Comparison of ENCODE assay signal across 26 mouse cellular contexts in genomic region chr9:35145118-35145517, GRCm38 (mm10). TPM values are rescaled to one million over a fixed set of nuclear protein-coding genes. Genes with fewer than 3 reads are reported as not detected.
A peak's percentile ranks its signal among the peaks of the same experiment; 100 is the strongest.
DNase-seq lines count a peak whose midpoint lies in the region; ATAC-seq and TF ChIP-seq lines count a peak whose summit lies in the region.
"Had no signal": no experiment of that assay in that cellular context is flagged by ENCODE, and none has a peak within 500 bp of the region (broad histone marks: within the 10 kb centered on the region; RNA-seq: fewer than 3 reads in every experiment).

No protein-coding gene starts in this region.

- no peaks in the 10 kb centered on the region for H3K9me3 ChIP-seq in kidney, postnatal 0 days (replicated peaks; ENCODE audit: low read length)
- no peaks in the 10 kb centered on the region for H3K9me3 ChIP-seq in midbrain, embryonic 13.5 days
- no peaks in the 10 kb centered on the region for H3K9me3 ChIP-seq in midbrain, embryonic 16.5 days (replicated peaks; ENCODE audit: control insufficient read depth, low read length, poor library complexity, severe bottlenecking)
- H3K9me3 ChIP-seq in lung, postnatal 0 days (ENCODE audit: low read length) = no peaks in the 10 kb centered on the region
- H3K9me3 ChIP-seq: heart, embryonic 12.5 days; hindbrain, embryonic 10.5 days; intestine, embryonic 15.5 days; midbrain, embryonic 12.5 days; neural tube, embryonic 15.5 days had no signal

- TF ChIP-seq EP300 in lung, postnatal 0 days (IDR thresholded peaks at IDR 0.05) = no peak

- no peak overlapping the region for H3K9ac ChIP-seq in kidney, postnatal 0 days (ENCODE audit: low read depth, low read length)
- H3K9ac ChIP-seq in midbrain, embryonic 13.5 days (replicated peaks) = no peak overlapping the region
- H3K9ac ChIP-seq in midbrain, embryonic 16.5 days (ENCODE audit: low read depth, low read length) = no peak overlapping the region
- H3K9ac ChIP-seq in lung, postnatal 0 days (replicated peaks; ENCODE audit: low read depth) = no peak overlapping the region
- H3K9ac ChIP-seq: forebrain, postnatal 0 days; heart, embryonic 12.5 days; intestine, embryonic 15.5 days; lung, embryonic 14.5 days; midbrain, embryonic 12.5 days; neural tube, embryonic 15.5 days had no signal

- H3K4me2 ChIP-seq in kidney, postnatal 0 days (ENCODE audit: low read length) = no peak overlapping the region
- H3K4me2 ChIP-seq in midbrain, embryonic 13.5 days (replicated peaks) = no peak overlapping the region
- no peak overlapping the region for H3K4me2 ChIP-seq in midbrain, embryonic 16.5 days (ENCODE audit: low read length)
- H3K4me2 ChIP-seq in lung, postnatal 0 days (replicated peaks; ENCODE audit: low read depth, low read length) = no peak overlapping the region
- H3K4me2 ChIP-seq: heart, embryonic 12.5 days; intestine, embryonic 15.5 days; lung, embryonic 14.5 days; midbrain, embryonic 12.5 days; neural tube, embryonic 15.5 days had no signal

- no peak overlapping the region for H3K27ac ChIP-seq in kidney, postnatal 0 days
- no peak overlapping the region for H3K27ac ChIP-seq in midbrain, embryonic 13.5 days
- H3K27ac ChIP-seq in midbrain, embryonic 16.5 days (ENCODE audit: low read length) = no peak overlapping the region
- H3K27ac ChIP-seq in lung, postnatal 0 days (ENCODE audit: low read length) = no peak overlapping the region
- H3K27ac ChIP-seq: hindbrain, embryonic 10.5 days; hindbrain, postnatal 0 days; intestine, embryonic 15.5 days; midbrain, embryonic 12.5 days; neural tube, embryonic 15.5 days had no signal

- 0 out of 2 replicates have a peak, but pooled peaks have one; percentile 21 for ATAC-seq in kidney, postnatal 0 days (replicated peaks; ENCODE audit: low FRiP score, low read depth)
- ATAC-seq in midbrain, embryonic 13.5 days = peak; percentile 27; the same call in 1 of the 2 replicates
- ATAC-seq in midbrain, embryonic 16.5 days = no peak
- ATAC-seq in lung, postnatal 0 days = no peak
- ATAC-seq: forebrain, postnatal 0 days; hindbrain, postnatal 0 days; intestine, embryonic 15.5 days; Patski had no signal

- no peak for TF ChIP-seq CTCF in kidney, postnatal 0 days (IDR thresholded peaks at IDR 0.05; ENCODE audit: low read depth)
- TF ChIP-seq CTCF in lung, postnatal 0 days (IDR thresholded peaks at IDR 0.05) = no peak

- H3K27me3 ChIP-seq in kidney, postnatal 0 days (ENCODE audit: insufficient read depth, low read length) = no peaks in the 10 kb centered on the region
- no peaks in the 10 kb centered on the region for H3K27me3 ChIP-seq in midbrain, embryonic 13.5 days
- no peaks in the 10 kb centered on the region for H3K27me3 ChIP-seq in midbrain, embryonic 16.5 days (ENCODE audit: control insufficient read depth, insufficient read depth, low read depth, low read length)
- H3K27me3 ChIP-seq in lung, postnatal 0 days (replicated peaks; ENCODE audit: insufficient read depth, low read length) = no peaks in the 10 kb centered on the region
- H3K27me3 ChIP-seq: heart, embryonic 12.5 days; intestine, embryonic 15.5 days; midbrain, embryonic 12.5 days; neural tube, embryonic 15.5 days; Patski had no signal

- H3K4me3 ChIP-seq in kidney, postnatal 0 days (replicated peaks; ENCODE audit: low read depth, low read length) = no peak overlapping the region
- H3K4me3 ChIP-seq in midbrain, embryonic 13.5 days (replicated peaks) = no peak overlapping the region
- H3K4me3 ChIP-seq in midbrain, embryonic 16.5 days (ENCODE audit: low read depth, low read length) = no peak overlapping the region
- no peak overlapping the region for H3K4me3 ChIP-seq in lung, postnatal 0 days (ENCODE audit: low read depth, low read length)
- H3K4me3 ChIP-seq: heart, embryonic 12.5 days; hindbrain, embryonic 10.5 days; intestine, embryonic 15.5 days; midbrain, embryonic 12.5 days; neural tube, embryonic 15.5 days had no signal

- peak; percentile 89 for DNase-seq in heart, adult 11 months
- no peak for DNase-seq in heart, adult 8-10 months (ENCODE audit: low spot score)
- DNase-seq in kidney, postnatal 0 days (ENCODE audit: low spot score) = no peak
- no peak for DNase-seq in kidney, postnatal 4 days
- no peak for DNase-seq in lung, postnatal 0 days (ENCODE audit: low spot score)
- DNase-seq: adrenal gland, postnatal 10 days; cerebellum, adult 8-10 months; forebrain, postnatal 0 days; gastrocnemius, postnatal 10 days; heart, postnatal 10 days; kidney, adult 2 months; kidney, postnatal 14 days; lung, embryonic 14.5 days; retina, postnatal 1 day; right cerebral cortex, postnatal 25 days; thymus, adult 2 months; thymus, postnatal 36 days had no signal

- no peaks in the 10 kb centered on the region for H3K36me3 ChIP-seq in kidney, postnatal 0 days (ENCODE audit: insufficient read depth, low read length)
- H3K36me3 ChIP-seq in midbrain, embryonic 13.5 days = no peaks in the 10 kb centered on the region
- no peaks in the 10 kb centered on the region for H3K36me3 ChIP-seq in midbrain, embryonic 16.5 days (ENCODE audit: control insufficient read depth, insufficient read depth, low read length)
- H3K36me3 ChIP-seq in lung, postnatal 0 days (ENCODE audit: insufficient read depth, low read length) = no peaks in the 10 kb centered on the region
- H3K36me3 ChIP-seq: heart, embryonic 12.5 days; hindbrain, embryonic 10.5 days; intestine, embryonic 15.5 days; midbrain, embryonic 12.5 days; neural tube, embryonic 15.5 days had no signal

- WGBS in kidney, postnatal 0 days = 84% methylated on average over 9 of the region's 9 CpGs
- WGBS in midbrain, embryonic 13.5 days = 89% methylated on average over 9 of the region's 9 CpGs
- 93% methylated on average over 9 of the region's 9 CpGs for WGBS in midbrain, embryonic 16.5 days
- WGBS in lung, postnatal 0 days = 78% methylated on average over 9 of the region's 9 CpGs

- H3K4me1 ChIP-seq in kidney, postnatal 0 days (replicated peaks; ENCODE audit: insufficient read depth, low read length) = no peaks in the 10 kb centered on the region
- H3K4me1 ChIP-seq in midbrain, embryonic 13.5 days (replicated peaks) = no peaks in the 10 kb centered on the region
- no peaks in the 10 kb centered on the region for H3K4me1 ChIP-seq in midbrain, embryonic 16.5 days (ENCODE audit: control insufficient read depth, insufficient read depth, low read length)
- no peaks in the 10 kb centered on the region for H3K4me1 ChIP-seq in lung, postnatal 0 days (ENCODE audit: insufficient read depth, low read depth, low read length)
- H3K4me1 ChIP-seq: intestine, embryonic 15.5 days; midbrain, embryonic 12.5 days; neural tube, embryonic 15.5 days had no signal

RNA-seq across cellular contexts. Expression of gene St3gal4, which starts 26.1 kb away (rescaled TPM):
- 10 to 100 TPM; 25.1 to 30.4 (median 28.3) TPM for total RNA-seq in heart, adult 8-10 months (2022)
- polyA plus RNA-seq in kidney, postnatal 0 days (2015; fragmentation: Nextera tagmentation; extraction: Ambion mirVana) = 11.7 and 13.1 TPM in 2 replicates
- 7.8 and 8.3 TPM in 2 replicates for polyA plus RNA-seq in midbrain, embryonic 13.5 days (2015; fragmentation: Nextera tagmentation; extraction: Ambion mirVana)
- polyA plus RNA-seq in midbrain, embryonic 16.5 days (2015; fragmentation: Nextera tagmentation; extraction: Ambion mirVana) = 15.9 and 17.9 TPM in 2 replicates
- polyA plus RNA-seq in lung, postnatal 0 days (2015; fragmentation: Nextera tagmentation; extraction: Ambion mirVana) = 50.0 and 55.7 TPM in 2 replicates

RNA-seq across cellular contexts. Expression of gene Dcps, which starts 30.7 kb away (rescaled TPM):
- 10 to 100 TPM; 13.8 to 15.8 (median 14.1) TPM for total RNA-seq in heart, adult 8-10 months (2022)
- 64.6 and 66.7 TPM in 2 replicates for polyA plus RNA-seq in kidney, postnatal 0 days (2015; fragmentation: Nextera tagmentation; extraction: Ambion mirVana)
- polyA plus RNA-seq in midbrain, embryonic 13.5 days (2015; fragmentation: Nextera tagmentation; extraction: Ambion mirVana) = 86.4 and 88.0 TPM in 2 replicates
- 73.4 and 79.2 TPM in 2 replicates for polyA plus RNA-seq in midbrain, embryonic 16.5 days (2015; fragmentation: Nextera tagmentation; extraction: Ambion mirVana)
- 39.4 and 44.4 TPM in 2 replicates for polyA plus RNA-seq in lung, postnatal 0 days (2015; fragmentation: Nextera tagmentation; extraction: Ambion mirVana)

RNA-seq across cellular contexts. Expression of gene Srpr, which starts 54.9 kb away (rescaled TPM):
- total RNA-seq in heart, adult 8-10 months (2022) = 10 to 100 TPM; 81.9 to 98.4 (median 89.6) TPM
- polyA plus RNA-seq in kidney, postnatal 0 days (2015; fragmentation: Nextera tagmentation; extraction: Ambion mirVana) = 130 and 139 TPM in 2 replicates
- polyA plus RNA-seq in midbrain, embryonic 13.5 days (2015; fragmentation: Nextera tagmentation; extraction: Ambion mirVana) = 69.9 and 79.9 TPM in 2 replicates
- polyA plus RNA-seq in midbrain, embryonic 16.5 days (2015; fragmentation: Nextera tagmentation; extraction: Ambion mirVana) = 65.8 and 68.2 TPM in 2 replicates
- polyA plus RNA-seq in lung, postnatal 0 days (2015; fragmentation: Nextera tagmentation; extraction: Ambion mirVana) = 125 and 130 TPM in 2 replicates

RNA-seq across cellular contexts. Expression of gene Tirap, which starts 55.0 kb away (rescaled TPM):
- 1 to 10 TPM; 5.3 to 7.9 (median 5.9) TPM for total RNA-seq in heart, adult 8-10 months (2022)
- 7.4 and 10.2 TPM in 2 replicates for polyA plus RNA-seq in kidney, postnatal 0 days (2015; fragmentation: Nextera tagmentation; extraction: Ambion mirVana)
- 6.7 and 6.9 TPM in 2 replicates for polyA plus RNA-seq in midbrain, embryonic 13.5 days (2015; fragmentation: Nextera tagmentation; extraction: Ambion mirVana)
- polyA plus RNA-seq in midbrain, embryonic 16.5 days (2015; fragmentation: Nextera tagmentation; extraction: Ambion mirVana) = 4.3 and 4.6 TPM in 2 replicates
- 11.0 and 11.5 TPM in 2 replicates for polyA plus RNA-seq in lung, postnatal 0 days (2015; fragmentation: Nextera tagmentation; extraction: Ambion mirVana)

Comparison
In these comparisons a context has a peak if more than half of its experiments do, and no peak if none do; other contexts are left out.
1. ATAC-seq: peak in kidney, postnatal 0 days (single experiment) and midbrain, embryonic 13.5 days (single experiment); none in midbrain, embryonic 16.5 days (single experiment) and lung, postnatal 0 days (single experiment).